Mouse (Mus musculus) E14TG2a.4 (cell line): ENCODE measurements at regions not wholly inside any gene's neighbourhood (a gene's known extent, or its start where the extent isn't known, plus 50 kb on each side); places are given as distances from the start of the nearest gene placed in this dataset.

Experiments used
- H3K27me3 ChIP-seq: 2 replicates; pipeline ENCODE4 v1.6.1; 2014; ENCODE audit warnings: low read length, control low read depth; ENCODE audit not compliant: insufficient read depth
- H3K36me3 ChIP-seq: 2 replicates; pipeline ENCODE4 v1.6.1; 2014; ENCODE audit warnings: low read length, control low read depth; ENCODE audit not compliant: insufficient read depth
- H3K4me1 ChIP-seq: replicated peaks from 2 replicates; pipeline ENCODE4 v1.6.1; 2014; ENCODE audit warnings: low read depth, low read length, control low read depth
- H3K4me3 ChIP-seq: replicated peaks from 2 replicates; pipeline ENCODE4 v1.5.1; 2014; ENCODE audit warnings: mild to moderate bottlenecking, low read length
- H3K9me3 ChIP-seq: 2 replicates; pipeline ENCODE4 v1.6.1; 2014; ENCODE audit warnings: low read length, control low read depth
- CTCF ChIP-seq: conservative IDR thresholded peaks from 2 replicates; pipeline ENCODE4 v1.5.1; 2014; ENCODE audit warnings: low read length
- NANOG ChIP-seq: IDR thresholded peaks from 2 replicates; pipeline ENCODE4 v1.6.1; 2014; ENCODE audit warnings: borderline replicate concordance, low read length, mixed read lengths
- POU5F1 ChIP-seq: IDR thresholded peaks from 2 replicates; pipeline ENCODE4 v1.6.1; 2014; ENCODE audit warnings: low read length, borderline replicate concordance

GRCm38 (mm10) chr8:109012655-109013054 is 481.2 kb upstream of the Pmfbp1 start:
- no peaks in the 10 kb centered on the region for H3K9me3 ChIP-seq
- TF ChIP-seq CTCF, result no peak
- TF ChIP-seq POU5F1, result peak; percentile 36; the same call in 1 of the 2 replicates
- TF ChIP-seq NANOG, result peak; percentile 94
- no peak overlapping the region for H3K4me3 ChIP-seq
- peaks cover 57% of the 10 kb centered on the region for H3K27me3 ChIP-seq
- peaks cover 24% of the 10 kb centered on the region for H3K4me1 ChIP-seq
- H3K36me3 ChIP-seq, result no peaks in the 10 kb centered on the region

- TF ChIP-seq POU5F1, result no peak
- no peak for TF ChIP-seq CTCF
- no peak for TF ChIP-seq NANOG
- H3K4me1 ChIP-seq, result peaks cover 24% of the 10 kb centered on the region
- no peaks in the 10 kb centered on the region for H3K36me3 ChIP-seq
- H3K27me3 ChIP-seq, result peaks cover 50% of the 10 kb centered on the region
- H3K9me3 ChIP-seq, result no peaks in the 10 kb centered on the region
- no peak overlapping the region for H3K4me3 ChIP-seq
These were observed 480.2 kb upstream of the Pmfbp1 start for GRCm38 (mm10) chr8:109013577-109013976.

DNA sequence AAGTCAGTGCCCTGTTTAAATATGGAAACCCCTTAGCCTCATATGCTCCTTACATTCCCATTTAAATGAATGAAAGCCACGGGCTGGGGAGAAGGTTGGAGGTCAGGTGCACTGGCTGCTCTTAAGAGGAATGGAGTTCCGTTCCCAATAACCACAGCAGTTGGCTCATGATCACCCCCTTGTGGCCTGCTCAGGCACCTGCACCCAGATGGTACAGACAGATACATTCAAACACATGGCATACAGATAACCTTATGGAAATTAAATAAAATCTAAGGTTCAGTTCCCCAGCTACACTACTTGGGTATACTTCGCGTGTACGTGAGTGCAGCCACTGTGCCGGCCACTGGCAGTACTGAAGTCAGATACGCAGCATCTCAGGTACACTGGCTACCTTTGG is 479.1 kb upstream of the Pmfbp1 start:
- Histone ChIP-seq H3K9me3 (no peaks in the 10 kb centered on the region), H3K27me3 (peaks cover 41% of the 10 kb centered on the region), H3K36me3 (no peaks in the 10 kb centered on the region), H3K4me3 (peak overlapping the region; percentile 50; the same call in 1 of the 2 replicates), H3K4me1 (peaks cover 24% of the 10 kb centered on the region)
- TF ChIP-seq NANOG (no peak), CTCF (peak; percentile 98)

- TF ChIP-seq CTCF (no peak), POU5F1 (no peak), NANOG (no peak)
- H3K27me3 ChIP-seq, result peaks cover 14% of the 10 kb centered on the region
- no peak overlapping the region for H3K4me3 ChIP-seq
- H3K36me3 ChIP-seq, result no peaks in the 10 kb centered on the region
- no peaks in the 10 kb centered on the region for H3K9me3 ChIP-seq
- peaks cover 11% of the 10 kb centered on the region for H3K4me1 ChIP-seq
These were observed 474.3 kb upstream of the Pmfbp1 start for GRCm38 (mm10) chr8:109019565-109019964.

GRCm38 (mm10) chr8:109020102-109020501 is 473.7 kb upstream of the Pmfbp1 start:
- Histone ChIP-seq H3K27me3 (peaks cover 11% of the 10 kb centered on the region), H3K4me3 (no peak overlapping the region), H3K9me3 (no peaks in the 10 kb centered on the region), H3K4me1 (peaks cover 9% of the 10 kb centered on the region), H3K36me3 (no peaks in the 10 kb centered on the region)
- TF ChIP-seq CTCF (no peak), NANOG (no peak), POU5F1 (no peak)

- H3K36me3 ChIP-seq, result no peaks in the 10 kb centered on the region
- H3K4me3 ChIP-seq, result no peak overlapping the region
- H3K4me1 ChIP-seq, result no peaks in the 10 kb centered on the region
- TF ChIP-seq CTCF, result no peak
- TF ChIP-seq POU5F1, result no peak
- TF ChIP-seq NANOG, result no peak
- H3K27me3 ChIP-seq, result no peaks in the 10 kb centered on the region
- no peaks in the 10 kb centered on the region for H3K9me3 ChIP-seq
These were observed 465.9 kb upstream of the Pmfbp1 start for GRCm38 (mm10) chr8:109027923-109028322.

DNA sequence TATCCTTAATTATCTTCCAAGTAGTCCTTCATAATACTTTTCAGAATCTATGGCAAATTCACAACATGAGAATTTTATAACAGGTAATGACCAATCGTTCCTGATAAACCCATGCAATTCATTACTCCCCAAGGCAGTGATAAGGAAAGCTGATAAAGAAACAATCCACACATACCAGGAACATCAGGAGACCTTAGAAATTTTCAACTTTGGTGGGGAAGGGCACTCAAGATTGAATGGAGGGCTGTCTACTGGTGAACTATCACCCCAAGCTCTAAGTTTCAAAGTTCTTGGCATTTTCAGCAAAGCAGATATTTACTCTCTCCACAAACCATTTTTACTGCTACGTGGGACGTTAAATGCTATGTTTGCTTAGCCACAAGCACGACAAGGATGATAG is 440.2 kb upstream of the Pmfbp1 start:
- Histone ChIP-seq H3K9me3 (0 out of 2 replicates have a peak, but pooled peaks cover 5% of the 10 kb centered on the region), H3K36me3 (no peaks in the 10 kb centered on the region), H3K4me1 (peaks cover 5% of the 10 kb centered on the region; the same call in 1 of the 2 replicates), H3K4me3 (no peak overlapping the region), H3K27me3 (no peaks in the 10 kb centered on the region)
- TF ChIP-seq POU5F1 (no peak), CTCF (no peak), NANOG (no peak)

GRCm38 (mm10) chr8:109059152-109059551 is 434.7 kb upstream of the Pmfbp1 start:
- Histone ChIP-seq H3K36me3 (no peaks in the 10 kb centered on the region), H3K4me3 (no peak overlapping the region), H3K27me3 (no peaks in the 10 kb centered on the region), H3K4me1 (no peaks in the 10 kb centered on the region), H3K9me3 (no peaks in the 10 kb centered on the region)
- TF ChIP-seq CTCF (no peak), NANOG (no peak), POU5F1 (no peak)

DNA sequence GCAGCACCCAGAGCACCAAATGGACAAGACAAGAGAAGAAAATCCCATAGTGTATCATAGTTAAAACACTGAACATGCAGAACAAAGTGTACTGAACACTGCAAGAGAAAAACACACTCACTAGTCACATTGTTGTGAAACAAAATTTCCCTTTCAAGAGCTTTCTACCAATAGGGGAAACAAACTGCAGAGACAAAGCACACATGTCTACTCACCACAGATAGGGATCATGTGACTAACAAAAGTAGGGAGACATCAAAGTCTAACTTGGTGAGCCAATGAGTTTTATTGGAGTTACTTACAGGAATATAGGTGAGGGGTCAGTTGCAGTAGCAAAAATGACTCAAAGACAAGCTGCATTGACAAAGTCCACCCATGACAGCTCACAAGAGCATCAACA is 431.5 kb upstream of the Pmfbp1 start:
- no peak overlapping the region for H3K4me3 ChIP-seq
- no peaks in the 10 kb centered on the region for H3K9me3 ChIP-seq
- H3K4me1 ChIP-seq, result peaks cover 3% of the 10 kb centered on the region; the same call in 1 of the 2 replicates
- H3K36me3 ChIP-seq, result no peaks in the 10 kb centered on the region
- TF ChIP-seq CTCF (no peak), POU5F1 (no peak), NANOG (no peak)
- no peaks in the 10 kb centered on the region for H3K27me3 ChIP-seq
